Mouse (Mus musculus) forebrain, embryonic 10.5 days (tissue): ENCODE results near the gene Aaed1. TPM values are rescaled to one million over a fixed set of nuclear protein-coding genes. Genes with fewer than 3 reads are reported as not detected.

Source experiments
- DNase-seq: peaks from one replicate; pipeline ENCODE4 v3.0.0-alpha.2; 2017; ENCODE audit warnings: low spot score; ENCODE audit errors: extremely low spot score
- H3K27ac ChIP-seq: fragments of 300-500 bp; sonication (generic); 2 replicates; pipeline ENCODE4 v1.5.1; 2016; ENCODE audit warnings: mild to moderate bottlenecking
- H3K27me3 ChIP-seq: fragments of 300-500 bp; sonication (generic); 2 replicates; pipeline ENCODE4 v1.6.1; 2016; ENCODE audit warnings: mild to moderate bottlenecking; ENCODE audit not compliant: poor library complexity, severe bottlenecking
- H3K36me3 ChIP-seq: fragments of 300-500 bp; sonication (generic); replicated peaks from 2 replicates; pipeline ENCODE4 v1.6.1; 2016; ENCODE audit warnings: mild to moderate bottlenecking, moderate library complexity
- H3K4me1 ChIP-seq: fragments of 300-500 bp; sonication (generic); 2 replicates; pipeline ENCODE4 v1.6.1; 2016
- H3K4me3 ChIP-seq: fragments of 300-500 bp; sonication (generic); 2 replicates; pipeline ENCODE4 v1.5.1; 2016; ENCODE audit warnings: mild to moderate bottlenecking, moderate library complexity
- H3K9me3 ChIP-seq: fragments of 300-500 bp; sonication (generic); 2 replicates; pipeline ENCODE4 v1.6.1; 2016; ENCODE audit warnings: mild to moderate bottlenecking, moderate library complexity
- whole genome bisulfite sequencing: fragments of 180-500 bp; shearing (Covaris S2); methylation state at CpG from one replicate; pipeline ENCODE4 v1.1.7; 2016; 5-methylcytosine and 5-hydroxymethylcytosine counted together
- polyA plus RNA-seq: library from polyadenylated mRNA; unstranded; fragments of >200 nt; fragmentation: Nextera tagmentation; extraction: Ambion mirVana; gene quantifications from 2 replicates; pipeline ENCODE4 v1.2.1, GENCODE M21; 2016

Gene Aaed1
- polyA plus RNA-seq, 1 experiment from 2014 or later = 26.3 TPM

DNA sequence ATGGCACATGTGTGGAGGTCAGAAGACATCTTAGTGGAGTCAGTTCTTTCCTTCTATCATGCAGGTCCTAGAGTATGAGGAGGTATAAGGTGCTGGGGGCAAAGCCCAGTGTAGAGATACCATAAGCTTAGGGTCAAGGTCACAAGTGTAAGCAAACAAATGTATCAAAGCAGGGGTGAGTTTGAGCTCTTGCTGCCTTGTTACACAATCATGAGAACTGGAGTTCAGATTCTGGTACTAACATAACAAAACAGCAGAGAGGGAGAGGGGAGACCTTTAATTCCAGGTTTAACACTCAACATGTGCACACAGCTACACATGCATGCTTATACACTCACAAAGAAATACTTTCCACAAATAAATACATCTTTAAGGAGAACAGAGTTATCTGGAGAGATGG lies 69.8 kb downstream of the Aaed1 start:
- Histone ChIP-seq H3K36me3 (peaks cover 15% of the 10 kb centered on the region), H3K4me1 (peaks cover 9% of the 10 kb centered on the region), H3K27me3 (no peaks in the 10 kb centered on the region), H3K4me3 (no peak overlapping the region), H3K9me3 (no peaks in the 10 kb centered on the region), H3K27ac (no peak overlapping the region)
- DNase-seq = no peak

DNA sequence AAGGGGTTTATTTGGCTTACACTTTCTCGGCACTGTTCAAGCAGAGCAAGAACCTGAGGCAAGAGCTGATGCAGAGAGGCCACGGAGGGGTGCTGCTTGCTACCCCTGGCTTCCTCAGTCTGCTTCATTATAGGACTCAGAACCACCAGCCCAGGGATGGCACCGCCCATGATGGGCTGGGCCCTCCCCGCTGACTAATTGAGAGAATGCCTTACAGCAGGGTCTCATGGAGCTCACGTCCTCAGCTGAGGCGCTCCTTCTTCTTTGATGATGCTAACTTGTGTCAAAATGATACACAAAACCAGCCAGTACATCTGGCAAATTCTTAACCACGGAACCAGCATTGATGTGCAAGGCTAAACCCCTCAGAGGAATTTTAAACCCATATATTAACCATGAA lies 71.9 kb downstream of the Aaed1 start:
- 77% methylated on average over 7 of the region's 7 CpGs for WGBS
- Histone ChIP-seq H3K27me3 (no peaks in the 10 kb centered on the region), H3K27ac (no peak overlapping the region), H3K36me3 (peaks cover 15% of the 10 kb centered on the region), H3K9me3 (no peaks in the 10 kb centered on the region), H3K4me1 (peaks cover 7% of the 10 kb centered on the region; the same call in 1 of the 2 replicates), H3K4me3 (no peak overlapping the region)
- DNase-seq = no peak

DNA sequence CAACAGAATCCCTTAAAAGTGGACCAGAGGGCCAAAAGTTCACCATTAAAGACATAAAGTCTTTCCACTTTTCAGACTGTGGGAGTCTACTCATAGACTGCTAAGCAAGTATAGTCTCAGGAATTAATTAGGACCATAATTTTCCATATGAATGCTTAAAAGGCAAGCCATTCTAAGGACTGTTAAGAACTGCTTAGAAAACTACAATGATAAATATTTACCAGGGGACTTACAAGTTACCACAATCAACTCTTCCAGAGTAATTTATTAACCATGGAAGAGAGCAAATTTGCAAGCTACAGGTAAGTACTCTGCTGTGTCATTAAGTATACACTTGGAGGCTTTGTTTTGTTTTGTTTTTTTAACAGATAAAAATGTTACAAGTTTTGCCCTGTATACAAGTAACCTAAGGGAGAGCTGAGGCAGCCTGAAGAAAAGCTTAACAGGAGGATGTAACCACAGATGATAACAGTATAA lies 74.8 kb downstream of the Aaed1 start:
- no peaks in the 10 kb centered on the region for H3K9me3 ChIP-seq
- peaks cover 19% of the 10 kb centered on the region for H3K4me1 ChIP-seq
- no peak overlapping the region for H3K4me3 ChIP-seq
- H3K36me3 ChIP-seq = peaks cover 7% of the 10 kb centered on the region
- no peak for DNase-seq
- H3K27me3 ChIP-seq = no peaks in the 10 kb centered on the region
- H3K27ac ChIP-seq = no peak overlapping the region

DNA sequence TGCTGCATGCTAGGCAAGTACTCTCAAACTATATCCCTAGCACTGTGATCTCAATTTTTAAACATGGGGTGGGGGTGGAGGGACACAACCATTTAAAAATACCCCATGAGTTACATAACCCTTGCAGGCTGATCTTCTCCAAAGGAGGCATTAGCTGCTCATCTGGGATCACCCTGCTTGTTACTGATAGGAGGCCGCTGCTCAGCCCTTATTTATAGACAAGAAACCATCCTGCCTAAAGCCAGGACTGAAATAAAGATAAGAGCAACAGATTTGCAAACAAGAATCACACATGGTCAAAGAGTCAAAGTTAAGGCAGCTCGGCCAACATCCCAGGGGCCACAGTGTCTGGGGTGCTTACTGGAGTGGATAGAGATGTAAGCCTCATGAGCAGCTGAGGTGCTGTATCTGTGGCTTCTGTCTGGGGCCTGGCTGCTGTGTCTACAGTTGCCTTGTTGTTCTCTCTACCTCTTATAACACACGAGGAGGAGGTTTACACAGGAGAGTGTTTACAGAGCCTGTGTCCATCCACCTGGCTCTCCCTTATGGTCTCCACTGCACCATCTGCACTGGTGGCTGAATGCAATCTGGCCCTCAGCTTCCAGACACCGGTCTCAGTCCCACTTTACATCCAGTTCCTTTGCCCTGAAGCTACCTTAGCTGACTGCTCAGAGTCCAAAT lies 75.4 kb downstream of the Aaed1 start:
- no peak for DNase-seq
- WGBS = 83% methylated on average over 4 of the region's 4 CpGs
- H3K36me3 ChIP-seq = peaks cover 6% of the 10 kb centered on the region; the same call in 1 of the 2 replicates
- no peaks in the 10 kb centered on the region for H3K27me3 ChIP-seq
- H3K4me3 ChIP-seq = no peak overlapping the region
- no peak overlapping the region for H3K27ac ChIP-seq
- H3K9me3 ChIP-seq = no peaks in the 10 kb centered on the region
- H3K4me1 ChIP-seq = peaks cover 19% of the 10 kb centered on the region

DNA sequence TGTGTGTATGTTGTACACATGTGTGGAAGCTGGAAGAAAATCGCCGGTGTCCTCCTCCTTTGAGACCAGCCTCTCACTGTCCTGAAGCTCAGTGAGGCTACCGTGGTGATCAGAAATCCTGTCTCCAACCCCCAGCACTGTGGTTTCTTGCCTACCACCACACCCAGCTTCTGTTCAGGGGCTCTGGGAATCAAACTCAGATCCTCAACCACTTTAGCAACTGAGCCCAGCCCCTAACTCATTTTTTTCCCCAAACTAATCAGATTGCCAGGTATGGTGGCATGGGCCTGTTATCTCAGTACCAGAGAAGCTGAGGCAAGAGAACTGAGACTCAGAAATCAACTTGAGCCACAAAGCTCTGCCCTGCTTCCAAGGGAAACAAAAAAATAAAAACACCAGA lies 76.7 kb downstream of the Aaed1 start:
- Histone ChIP-seq H3K9me3 (no peaks in the 10 kb centered on the region), H3K4me3 (no peak overlapping the region), H3K27ac (peak overlapping the region; percentile 51; the same call in 1 of the 2 replicates), H3K27me3 (no peaks in the 10 kb centered on the region), H3K4me1 (peaks cover 19% of the 10 kb centered on the region), H3K36me3 (0 out of 2 replicates have a peak, but pooled peaks cover 6% of the 10 kb centered on the region)
- DNase-seq = no peak
- 72% methylated on average over 3 of the region's 3 CpGs for WGBS

DNA sequence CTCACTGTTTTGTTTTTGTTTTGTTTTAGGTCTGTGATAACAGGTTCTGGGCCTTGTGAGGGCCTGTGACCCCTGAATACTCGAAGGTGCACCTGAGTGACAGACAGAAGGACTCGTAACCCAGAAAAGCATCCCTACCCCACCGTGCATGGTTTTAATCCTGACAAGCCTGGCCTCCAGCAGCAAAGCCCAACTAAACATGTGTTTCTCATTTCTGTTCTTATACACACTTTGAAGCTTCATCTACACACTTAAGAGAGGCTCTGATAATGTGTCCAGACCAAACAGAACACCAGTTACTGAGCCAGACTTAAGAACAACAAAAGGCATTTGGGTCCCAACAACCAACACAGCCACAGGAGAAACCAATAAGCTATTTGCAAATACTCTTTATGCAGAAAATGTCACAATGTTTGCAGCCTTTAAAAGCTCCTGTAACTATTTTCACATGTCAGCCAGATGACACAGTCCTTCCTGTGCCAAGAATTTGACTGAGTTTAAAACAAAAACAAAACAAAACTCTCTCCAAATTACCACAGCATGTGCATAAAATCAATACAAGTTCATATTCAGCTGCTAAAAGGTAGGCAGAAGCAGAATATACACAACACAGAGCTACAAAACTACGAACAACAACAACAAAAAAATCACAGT lies 77.3 kb downstream of the Aaed1 start:
- DNase-seq = no peak
- H3K36me3 ChIP-seq = 0 out of 2 replicates have a peak, but pooled peaks cover 3% of the 10 kb centered on the region
- no peak overlapping the region for H3K27ac ChIP-seq
- H3K9me3 ChIP-seq = no peaks in the 10 kb centered on the region
- 70% methylated on average over 4 of the region's 4 CpGs for WGBS
- H3K27me3 ChIP-seq = no peaks in the 10 kb centered on the region
- peaks cover 19% of the 10 kb centered on the region for H3K4me1 ChIP-seq
- no peak overlapping the region for H3K4me3 ChIP-seq

DNA sequence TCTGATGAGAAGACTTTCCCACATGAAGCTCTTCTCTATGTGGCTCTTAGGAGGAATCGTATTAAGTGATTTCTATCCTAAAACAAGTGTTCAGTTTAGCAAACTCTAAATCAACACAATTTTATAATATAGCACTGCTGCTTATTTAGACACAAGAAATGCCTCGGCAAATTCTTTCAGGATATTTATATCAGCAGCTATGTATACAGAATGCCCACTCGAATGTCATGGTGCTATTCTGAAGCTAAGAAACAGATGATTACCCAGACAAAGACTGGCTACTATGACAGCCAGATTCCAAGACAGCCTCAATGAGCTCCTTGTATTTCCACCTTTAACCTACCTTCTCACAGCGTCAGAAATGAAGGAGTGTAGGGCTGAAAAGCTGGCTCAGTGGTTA lies 79.4 kb downstream of the Aaed1 start:
- H3K4me3 ChIP-seq = no peak overlapping the region
- no peak overlapping the region for H3K27ac ChIP-seq
- no peak for DNase-seq
- WGBS = 87% methylated on average over 4 of the region's 4 CpGs
- no peaks in the 10 kb centered on the region for H3K9me3 ChIP-seq
- H3K27me3 ChIP-seq = no peaks in the 10 kb centered on the region
- H3K36me3 ChIP-seq = no peaks in the 10 kb centered on the region
- peaks cover 19% of the 10 kb centered on the region for H3K4me1 ChIP-seq

DNA sequence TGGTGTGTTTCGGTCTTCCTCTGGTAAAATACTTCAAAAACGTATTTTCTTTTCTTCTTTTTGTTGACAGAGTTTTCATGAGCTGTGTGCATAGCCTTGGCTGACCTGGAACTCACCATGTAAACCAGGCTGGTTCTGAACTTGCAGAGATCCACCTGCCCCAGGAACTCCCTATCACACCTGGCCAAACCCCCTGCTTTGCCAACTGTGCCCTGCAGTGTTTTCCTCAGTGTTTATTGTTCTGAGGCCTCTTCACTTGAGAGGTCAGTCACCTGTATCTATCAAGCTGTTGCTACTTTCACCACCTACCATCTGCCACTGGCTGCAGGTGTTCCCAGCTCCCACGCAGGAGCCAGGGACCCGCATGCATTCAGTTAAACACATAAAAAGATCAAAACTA lies 85.8 kb downstream of the Aaed1 start:
- 94% methylated on average over 4 of the region's 4 CpGs for WGBS
- H3K4me1 ChIP-seq = no peaks in the 10 kb centered on the region
- H3K4me3 ChIP-seq = no peak overlapping the region
- no peaks in the 10 kb centered on the region for H3K9me3 ChIP-seq
- H3K36me3 ChIP-seq = peaks cover 3% of the 10 kb centered on the region; the same call in 1 of the 2 replicates
- H3K27me3 ChIP-seq = no peaks in the 10 kb centered on the region
- no peak for DNase-seq
- H3K27ac ChIP-seq = no peak overlapping the region

DNA sequence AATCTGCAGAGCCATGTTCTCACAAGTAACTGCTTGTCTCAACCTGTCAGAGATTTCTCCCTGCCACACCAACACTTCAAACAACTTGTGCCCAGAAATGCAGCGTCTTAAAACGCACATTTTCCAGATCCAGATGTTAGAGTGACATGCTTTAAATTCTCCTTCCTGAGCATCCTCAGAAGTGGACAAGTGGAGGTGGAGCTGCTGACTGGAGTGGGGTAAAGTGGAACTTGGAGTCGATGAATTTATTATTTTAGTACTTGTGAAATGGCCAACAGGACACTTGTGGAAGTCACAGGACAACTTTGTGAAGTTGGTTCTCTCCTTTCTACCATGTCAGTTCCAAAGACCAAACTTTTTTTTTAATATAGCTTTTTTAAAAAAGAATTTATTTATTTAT lies 86.8 kb downstream of the Aaed1 start:
- Histone ChIP-seq H3K9me3 (no peaks in the 10 kb centered on the region), H3K4me1 (no peaks in the 10 kb centered on the region), H3K27me3 (no peaks in the 10 kb centered on the region), H3K4me3 (no peak overlapping the region), H3K27ac (no peak overlapping the region), H3K36me3 (peaks cover 3% of the 10 kb centered on the region; the same call in 1 of the 2 replicates)
- WGBS = 94% methylated on average over 3 of the region's 3 CpGs
- no peak for DNase-seq

Other genes with a start within 250 kb of the Aaed1 start
- 0.17 TPM in 1 of 2 replicates, not detected in the other for gene Hsd17b3, start 223.5 kb downstream of the Aaed1 start, polyA plus RNA-seq
- gene Slc35d2, start 183.3 kb downstream of the Aaed1 start, polyA plus RNA-seq = 1.5 and 2.8 TPM in 2 replicates
- gene Zfp367, start 159.5 kb downstream of the Aaed1 start, polyA plus RNA-seq = 17.6 and 18.8 TPM in 2 replicates
- gene Habp4, start 150.9 kb downstream of the Aaed1 start, polyA plus RNA-seq = 13.7 and 16.3 TPM in 2 replicates
- 18.8 TPM in 2 replicates for gene Cdc14b, start 37.4 kb downstream of the Aaed1 start, polyA plus RNA-seq
- gene Ctsl, start 58.2 kb upstream of the Aaed1 start, polyA plus RNA-seq = 135 and 141 TPM in 2 replicates
- 10.2 and 10.8 TPM in 2 replicates for gene Cdk20, start 119.6 kb upstream of the Aaed1 start, polyA plus RNA-seq
- not detected in 2 replicates for gene Fam240b, start 185.1 kb upstream of the Aaed1 start, polyA plus RNA-seq